Mouse (Mus musculus) kidney, adult 18-20 months (tissue): ENCODE results near the gene Tex13c1.

Source experiments
- DNase-seq: peaks from one replicate; pipeline ENCODE4 v3.0.0; 2021

Gene Tex13c1

GRCm38 (mm10) chrX:43590860-43591259 is at the start of gene Tex13c1:
Gene Tex13c1 (plus strand): TSS chrX:43591160.
- DNase-seq, result no peak
